Mouse (Mus musculus) MEL (cell line): Measurements from ENCODE around the gene Vps11.

Source experiments
- CTCF ChIP-seq, 3 experiments: IDR thresholded peaks in 2 of 3; conservative IDR thresholded peaks in 1 of 3; 2 replicates each; pipeline ENCODE4 v1.5.1; 2011 to 2012; ENCODE audit warnings: low read length in 3 of 3, low read depth in 2 of 3, mild to moderate bottlenecking in 2 of 3, improper control_type of control experiment in 1 of 3, inconsistent platforms in 1 of 3, mixed read lengths in 1 of 3, moderate library complexity in 1 of 3; ENCODE audit not compliant: control insufficient read depth in 1 of 3, insufficient read depth in 1 of 3, poor library complexity in 1 of 3, severe bottlenecking in 1 of 3
- E2F4 ChIP-seq: IDR thresholded peaks from 2 replicates; pipeline ENCODE4 v1.6.1; 2011; ENCODE audit warnings: low read depth, low read length, improper control_type of control experiment, borderline replicate concordance
- EP300 ChIP-seq, 2 experiments: IDR thresholded peaks; 2 replicates each; pipeline ENCODE4 v1.6.1; 2011; ENCODE audit warnings: improper control_type of control experiment in 2 of 2, low read length in 2 of 2, low read depth in 1 of 2, mild to moderate bottlenecking in 1 of 2
- MYC ChIP-seq: IDR thresholded peaks from 2 replicates; pipeline ENCODE4 v1.6.1; 2011; ENCODE audit warnings: low read depth, mild to moderate bottlenecking, low read length, improper control_type of control experiment, moderate library complexity
- POLR2A ChIP-seq, 2 experiments: IDR thresholded peaks; 2 replicates each; pipeline ENCODE4 v1.6.1; 2011 to 2012; ENCODE audit warnings: low read length in 2 of 2, mild to moderate bottlenecking in 2 of 2, control low read depth in 1 of 2, improper control_type of control experiment in 1 of 2, low read depth in 1 of 2, moderate library complexity in 1 of 2; ENCODE audit not compliant: control insufficient read depth in 1 of 2, insufficient read depth in 1 of 2, poor library complexity in 1 of 2
- TAL1 ChIP-seq: IDR thresholded peaks from 2 replicates; pipeline ENCODE4 v1.6.1; 2012; ENCODE audit warnings: mild to moderate bottlenecking, inconsistent platforms, low read length, moderate library complexity, mixed read lengths
- USF1 ChIP-seq: IDR thresholded peaks from 2 replicates; pipeline ENCODE4 v1.6.1; 2014; ENCODE audit warnings: low read depth, mild to moderate bottlenecking, inconsistent platforms, low read length, improper control_type of control experiment, moderate library complexity
- ZC3H11A ChIP-seq: IDR thresholded peaks from 2 replicates; pipeline ENCODE4 v1.6.1; 2012; ENCODE audit warnings: low read depth, mild to moderate bottlenecking, inconsistent platforms, low read length, improper control_type of control experiment
- ZKSCAN1 ChIP-seq: IDR thresholded peaks from 2 replicates; pipeline ENCODE4 v1.6.1; 2012; ENCODE audit warnings: low read depth, mild to moderate bottlenecking, inconsistent platforms, low read length, improper control_type of control experiment, moderate library complexity

GRCm38 (mm10) chr9:44335331-44336092, 26.0 kb downstream of the Vps11 start:
- TF ChIP-seq POLR2A (IDR thresholded peaks at IDR 0.05; ENCODE audit: control insufficient read depth in 1 of 2, insufficient read depth in 1 of 2, low read depth in 1 of 2, low read length in 2 of 2, poor library complexity in 1 of 2) (peak; percentile 57 to 73; a peak in 3 of 4 replicates), EP300 (IDR thresholded peaks at IDR 0.05; ENCODE audit: low read depth in 1 of 2, low read length in 2 of 2) (no peak), USF1 (no peak), ZC3H11A (no peak), ZKSCAN1 (no peak), MYC (no peak; the same call in 1 of the 2 replicates), TAL1 (no peak), CTCF (IDR thresholded peaks at IDR 0.05 in 2 of 3, conservative IDR thresholded peaks at IDR 0.05 in 1 of 3; ENCODE audit: control insufficient read depth in 1 of 3, insufficient read depth in 1 of 3, low read depth in 2 of 3, low read length in 3 of 3, poor library complexity in 1 of 3, severe bottlenecking in 1 of 3) (no peak), E2F4 (no peak)
